Mouse (Mus musculus): Measurements from ENCODE around the gene Haus5. TPM values are rescaled to one million over a fixed set of nuclear protein-coding genes. Genes with fewer than 3 reads are reported as not detected.
A peak's percentile ranks its signal among the peaks of the same experiment; 100 is the strongest.

The Haus5 gene
- total RNA-seq, 2 experiments from 2014 or later, result 6.9 to 7.9 TPM

- DNase-seq (ENCODE audit: low spot score in 2 of 2), result no peak
Measured at GRCm38 (mm10) chr7:30629013-30629412, 35.8 kb downstream of the Haus5 start.

GRCm38 (mm10) chr7:30626647-30627046, 38.1 kb downstream of the Haus5 start:
- no peak for DNase-seq (ENCODE audit: low spot score in 2 of 2)

- DNase-seq (ENCODE audit: low spot score in 2 of 2), result peak; percentile 78 to 79
Measured at GRCm38 (mm10) chr7:30625530-30626384, 39.0 kb downstream of the Haus5 start, which contains the start of gene Cox6b1. Gene Cox6b1, minus strand, starts transcription at chr7:30626151.

GRCm38 (mm10) chr7:30619202-30619601, 45.6 kb downstream of the Haus5 start:
- no peak for DNase-seq (ENCODE audit: low spot score in 2 of 2)

GRCm38 (mm10) chr7:30618658-30619057, 46.1 kb downstream of the Haus5 start:
- DNase-seq (ENCODE audit: low spot score in 2 of 2), result no peak

GRCm38 (mm10) chr7:30615049-30615760, 49.6 kb downstream of the Haus5 start:
- DNase-seq (ENCODE audit: low spot score in 2 of 2), result no peak

GRCm38 (mm10) chr7:30614454-30614853, 50.3 kb downstream of the Haus5 start:
- DNase-seq (ENCODE audit: low spot score in 2 of 2), result no peak

GRCm38 (mm10) chr7:30613529-30614112, 51.2 kb downstream of the Haus5 start:
- peak; percentile 58 to 67 for DNase-seq (ENCODE audit: low spot score in 2 of 2)

- DNase-seq (ENCODE audit: low spot score in 2 of 2), result no peak
Measured at GRCm38 (mm10) chr7:30612654-30613402, 52.0 kb downstream of the Haus5 start, which contains the start of gene Upk1a. Gene Upk1a, minus strand, starts transcription at chr7:30612847.

- no peak for DNase-seq (ENCODE audit: low spot score in 2 of 2)
Measured at GRCm38 (mm10) chr7:30610043-30610442, 54.8 kb downstream of the Haus5 start.

- no peak for DNase-seq (ENCODE audit: low spot score in 2 of 2)
Measured at GRCm38 (mm10) chr7:30608476-30608875, 56.3 kb downstream of the Haus5 start.

GRCm38 (mm10) chr7:30607706-30608309, 57.0 kb downstream of the Haus5 start:
- peak in 1 of 2 experiments; percentile 56 for DNase-seq (ENCODE audit: low spot score in 2 of 2)

- no peak for DNase-seq (ENCODE audit: low spot score in 2 of 2)
Measured at GRCm38 (mm10) chr7:30604944-30605343, 59.9 kb downstream of the Haus5 start.

GRCm38 (mm10) chr7:30604424-30604823, 60.4 kb downstream of the Haus5 start:
- no peak for DNase-seq (ENCODE audit: low spot score in 2 of 2)

Other genes with a start within 250 kb of the Haus5 start
- 1 to 10 TPM; 1.5 to 1.9 TPM for gene Hcst, start 245.1 kb downstream of the Haus5 start, total RNA-seq (2021)
- gene Nfkbid, start 243.3 kb downstream of the Haus5 start, total RNA-seq (2021), result 1 to 10 TPM; 1.6 to 2.0 TPM
- gene Aplp1, start 219.5 kb downstream of the Haus5 start, total RNA-seq (2021), result 10 to 100 TPM; 31.8 to 40.6 TPM
- gene Kirrel2, start 207.3 kb downstream of the Haus5 start, total RNA-seq (2021), result not detected
- not detected for gene Nphs1, start 206.7 kb downstream of the Haus5 start, total RNA-seq (2021)
- 1 to 10 TPM in 1 of 2 experiments, not detected in 1; 1.2 TPM for gene Prodh2, start 171.4 kb downstream of the Haus5 start, total RNA-seq (2021)
- gene Arhgap33, start 129.9 kb downstream of the Haus5 start, total RNA-seq (2021), result 1 to 10 TPM; 1.8 to 2.7 TPM
- gene Hspb6, start 112.8 kb downstream of the Haus5 start, total RNA-seq (2021), result 10 to 100 TPM; 26.3 to 34.9 TPM
- gene Proser3, start 112.7 kb downstream of the Haus5 start, total RNA-seq (2021), result 1 to 10 TPM; 6.5 to 6.9 TPM
- 10 to 100 TPM; 47.0 to 59.3 TPM for gene Lin37, start 105.2 kb downstream of the Haus5 start, total RNA-seq (2021)
- gene U2af1l4, start 101.7 kb downstream of the Haus5 start, total RNA-seq (2021), result 10 to 100 TPM; 67.1 to 67.4 TPM
- gene Gm49396, start 101.7 kb downstream of the Haus5 start, total RNA-seq (2021), result 1 to 10 TPM; 4.6 to 8.2 TPM
- 100 to 1,000 TPM; 130 to 154 TPM for gene Psenen, start 101.4 kb downstream of the Haus5 start, total RNA-seq (2021)
- gene Igflr1, start 99.6 kb downstream of the Haus5 start, total RNA-seq (2021), result 1 to 10 TPM; 3.6 to 4.3 TPM
- gene Kmt2b, start 76.3 kb downstream of the Haus5 start, total RNA-seq (2021), result 10 to 100 TPM; 37.8 to 56.6 TPM
- gene Zbtb32, start 66.1 kb downstream of the Haus5 start, total RNA-seq (2021), result under 1 TPM in 1 of 2 experiments, not detected in 1; 0.83 TPM
- gene Upk1a, start 52.1 kb downstream of the Haus5 start, total RNA-seq (2021), result under 1 TPM; 0.19 to 0.20 TPM
- 1,000 to 10,000 TPM; 1,148 to 1,842 TPM for gene Cox6b1, start 38.8 kb downstream of the Haus5 start, total RNA-seq (2021)
- not detected for gene Etv2, start 29.1 kb downstream of the Haus5 start, total RNA-seq (2021)
- 10 to 100 TPM; 84.9 to 86.7 TPM for gene Rbm42, start 14.7 kb downstream of the Haus5 start, total RNA-seq (2021)
- gene Pmis2, start 6.6 kb upstream of the Haus5 start, total RNA-seq (2021), result not detected
- gene 2200002J24Rik, start 33.9 kb upstream of the Haus5 start, total RNA-seq (2021), result 1 to 10 TPM; 2.7 to 6.4 TPM
- gene Atp4a, start 47.2 kb upstream of the Haus5 start, total RNA-seq (2021), result 1 to 10 TPM; 1.3 to 2.6 TPM
- gene Tmem147, start 64.5 kb upstream of the Haus5 start, total RNA-seq (2021), result 100 to 1,000 TPM; 197 to 214 TPM
- under 1 TPM in 1 of 2 experiments, not detected in 1; 0.20 TPM for gene Gapdhs, start 78.7 kb upstream of the Haus5 start, total RNA-seq (2021)
- gene Sbsn, start 86.5 kb upstream of the Haus5 start, total RNA-seq (2021), result 100 to 1,000 TPM; 145 to 483 TPM
- 1 to 10 TPM; 4.2 to 6.0 TPM for gene Dmkn, start 98.8 kb upstream of the Haus5 start, total RNA-seq (2021)
- gene Krtdap, start 122.9 kb upstream of the Haus5 start, total RNA-seq (2021), result 1 to 10 TPM in 1 of 2 experiments, not detected in 1; 2.5 TPM
- 10 to 100 TPM in 1 of 2 experiments, 1 to 10 TPM in 1; 1.6 to 10.5 TPM for gene Ffar2, start 158.8 kb upstream of the Haus5 start, total RNA-seq (2021)
- under 1 TPM; 0.23 to 0.26 TPM for gene Ffar3, start 191.2 kb upstream of the Haus5 start, total RNA-seq (2021)
- gene Ffar1, start 196.6 kb upstream of the Haus5 start, total RNA-seq (2021), result not detected
- under 1 TPM; 0.70 TPM for gene Cd22, start 215.3 kb upstream of the Haus5 start, total RNA-seq (2021)
- gene Mag, start 249.9 kb upstream of the Haus5 start, total RNA-seq (2021), result under 1 TPM; 0.38 to 0.40 TPM

Data from adrenal gland, adult 18-20 months (tissue).